Mouse (Mus musculus) heart, postnatal 0 days (tissue): ENCODE measurements around the gene Tfdp1. TPM values are rescaled to one million over a fixed set of nuclear protein-coding genes. Genes with fewer than 3 reads are reported as not detected.

Experiments
- ATAC-seq: fragments of 200-750 bp; cut with Nextera tagmentation; 2 replicates; pipeline ENCODE4 v1.8.0; 2017; ENCODE audit warnings: low read depth, moderate number of reproducible peaks, moderate library complexity; ENCODE audit not compliant: insufficient read depth
- DNase-seq: peaks from one replicate; pipeline ENCODE4 v3.0.0-alpha.2; 2016; ENCODE audit warnings: low spot score
- H3K27ac ChIP-seq: fragments of 300-500 bp; sonication (generic); 2 replicates; pipeline ENCODE4 v1.5.1; 2014; ENCODE audit warnings: low read depth, mild to moderate bottlenecking
- H3K27me3 ChIP-seq: fragments of 300-500 bp; sonication (generic); 2 replicates; pipeline ENCODE4 v1.6.1; 2014; ENCODE audit warnings: low read length, mixed read lengths; ENCODE audit not compliant: control insufficient read depth, insufficient read depth
- H3K36me3 ChIP-seq: fragments of 300-500 bp; sonication (generic); replicated peaks from 2 replicates; pipeline ENCODE4 v1.6.1; 2014; ENCODE audit warnings: low read length, mixed read lengths; ENCODE audit not compliant: control insufficient read depth, insufficient read depth
- H3K4me1 ChIP-seq: fragments of 300-500 bp; sonication (generic); 2 replicates; pipeline ENCODE4 v1.6.1; 2014; ENCODE audit warnings: antibody characterized with exemption; ENCODE audit not compliant: control insufficient read depth, insufficient read depth
- H3K4me2 ChIP-seq: fragments of 300-500 bp; sonication (generic); 2 replicates; pipeline ENCODE4 v1.6.1; 2014; ENCODE audit warnings: low read depth, mild to moderate bottlenecking, low read length, moderate library complexity
- H3K4me3 ChIP-seq: fragments of 300-500 bp; sonication (generic); 2 replicates; pipeline ENCODE4 v1.5.1; 2014; ENCODE audit warnings: low read depth, low read length
- H3K9ac ChIP-seq: fragments of 300-500 bp; sonication (generic); replicated peaks from 2 replicates; pipeline ENCODE4 v1.6.1; 2014; ENCODE audit warnings: low read depth, low read length, mixed read lengths
- H3K9me3 ChIP-seq: fragments of 300-500 bp; sonication (generic); replicated peaks from 2 replicates; pipeline ENCODE4 v1.6.1; 2016; ENCODE audit warnings: low read length; ENCODE audit not compliant: control insufficient read depth
- CTCF ChIP-seq: IDR thresholded peaks from 2 replicates; pipeline ENCODE4 v1.5.1; 2016; ENCODE audit warnings: antibody characterized with exemption, control low read depth, low read depth
- EP300 ChIP-seq: IDR thresholded peaks from 2 replicates; pipeline ENCODE4 v1.6.1; 2016; ENCODE audit warnings: antibody characterized with exemption, low read depth
- WGBS: fragments of 180-500 bp; shearing (Covaris S2); extraction: QIAGEN DNeasy Blood & Tissue Kit; methylation state at CpG from one replicate; pipeline ENCODE4 v1.1.7; 2014; 5-methylcytosine and 5-hydroxymethylcytosine counted together
- polyA plus RNA-seq: library from polyadenylated mRNA; unstranded; fragments of >200 nt; fragmentation: Nextera tagmentation; extraction: Ambion mirVana; gene quantifications from 2 replicates; pipeline ENCODE4 v1.2.1, GENCODE M21; 2015
- total RNA-seq: library from RNA; depleted of rRNA; stranded (reverse); fragments of >200 nt; gene quantifications from 2 replicates; pipeline ENCODE4 v1.2.3, GENCODE M21; 2014; ENCODE audit warnings: low replicate concordance

Gene Tfdp1
- total and polyA plus RNA-seq, 2 experiments from 2014 or later: 38.6 to 47.4 TPM

DNA sequence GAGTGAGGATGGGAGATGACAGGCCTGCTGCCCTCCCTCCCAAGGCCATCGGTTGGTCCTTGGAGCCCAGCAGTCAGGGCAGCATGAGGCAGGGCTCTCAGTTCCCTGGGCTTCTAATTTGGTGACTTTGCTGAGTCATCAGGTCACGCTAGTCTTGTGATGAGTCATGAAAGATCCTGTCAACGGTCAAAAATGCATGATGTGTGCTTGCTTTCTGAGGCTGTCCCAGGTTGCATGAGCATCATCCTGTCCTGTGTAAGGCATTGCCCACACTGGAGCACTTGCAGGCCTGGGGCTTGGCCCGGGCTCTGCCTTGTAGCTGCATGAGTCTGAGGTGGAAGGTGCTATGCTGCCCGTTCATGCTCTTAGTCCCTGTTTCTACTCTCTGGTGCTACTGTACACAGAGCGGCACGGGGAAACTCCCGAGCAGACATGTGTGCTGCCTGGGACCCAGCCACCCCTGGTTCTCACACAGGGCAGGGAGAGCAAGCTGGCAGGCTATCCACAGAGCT, 34.7 kb downstream of the Tfdp1 start:
- WGBS: 74% methylated on average over 8 of the region's 8 CpGs
- H3K4me1 ChIP-seq: no peaks in the 10 kb centered on the region
- no peak overlapping the region for H3K4me2 ChIP-seq
- no peaks in the 10 kb centered on the region for H3K27me3 ChIP-seq
- no peaks in the 10 kb centered on the region for H3K9me3 ChIP-seq
- peaks cover 76% of the 10 kb centered on the region for H3K36me3 ChIP-seq
- H3K27ac ChIP-seq: no peak overlapping the region
- ATAC-seq (no peak), DNase-seq (no peak)
- H3K9ac ChIP-seq: no peak overlapping the region
- no peak overlapping the region for H3K4me3 ChIP-seq
- TF ChIP-seq EP300: no peak
- TF ChIP-seq CTCF: no peak

GRCm38 (mm10) chr8:13381630-13382029, 43.1 kb downstream of the Tfdp1 start:
- Histone ChIP-seq H3K36me3 (peaks cover 21% of the 10 kb centered on the region), H3K9me3 (no peaks in the 10 kb centered on the region), H3K27ac (no peak overlapping the region), H3K27me3 (no peaks in the 10 kb centered on the region), H3K9ac (no peak overlapping the region), H3K4me3 (no peak overlapping the region), H3K4me1 (no peaks in the 10 kb centered on the region), H3K4me2 (no peak overlapping the region)
- TF ChIP-seq CTCF (no peak), EP300 (no peak)
- no peak for DNase-seq
- no peak for ATAC-seq
- 61% methylated on average over 7 of the region's 7 CpGs for WGBS

DNA sequence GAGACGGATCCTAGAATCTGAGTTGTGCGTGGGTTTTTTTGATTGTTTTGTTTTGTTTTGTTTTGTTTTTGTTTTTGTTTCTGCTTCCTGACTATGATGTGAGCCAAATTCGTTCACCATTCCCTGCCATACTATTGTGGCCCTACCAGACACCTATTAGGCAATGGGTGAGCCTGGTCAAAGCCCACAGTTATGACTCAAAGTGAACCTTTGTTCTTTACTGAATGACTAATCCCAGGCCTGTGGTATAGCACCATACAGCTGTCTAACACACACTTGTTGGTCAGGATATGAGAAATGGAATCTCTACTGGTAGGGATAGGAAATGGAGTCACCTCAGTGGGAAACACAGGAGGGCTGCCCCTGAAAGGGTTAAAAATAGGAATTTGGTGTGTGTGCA, 44.0 kb downstream of the Tfdp1 start:
- H3K27me3 ChIP-seq: no peaks in the 10 kb centered on the region
- 85% methylated on average over 3 of the region's 3 CpGs for WGBS
- DNase-seq (no peak), ATAC-seq (no peak)
- TF ChIP-seq CTCF (no peak), EP300 (no peak)
- H3K27ac ChIP-seq: no peak overlapping the region
- no peaks in the 10 kb centered on the region for H3K9me3 ChIP-seq
- no peaks in the 10 kb centered on the region for H3K4me1 ChIP-seq
- H3K4me2 ChIP-seq: no peak overlapping the region
- no peak overlapping the region for H3K9ac ChIP-seq
- H3K36me3 ChIP-seq: peaks cover 18% of the 10 kb centered on the region
- no peak overlapping the region for H3K4me3 ChIP-seq

- Histone ChIP-seq H3K4me2 (no peak overlapping the region), H3K36me3 (peaks cover 18% of the 10 kb centered on the region), H3K9me3 (no peaks in the 10 kb centered on the region), H3K27me3 (no peaks in the 10 kb centered on the region), H3K4me3 (no peak overlapping the region), H3K27ac (no peak overlapping the region), H3K4me1 (no peaks in the 10 kb centered on the region), H3K9ac (no peak overlapping the region)
- 90% methylated on average over 4 of the region's 4 CpGs for WGBS
- ATAC-seq (no peak), DNase-seq (no peak)
- TF ChIP-seq CTCF (no peak), EP300 (no peak)
Observed at GRCm38 (mm10) chr8:13382999-13383398, 44.4 kb downstream of the Tfdp1 start.

DNA sequence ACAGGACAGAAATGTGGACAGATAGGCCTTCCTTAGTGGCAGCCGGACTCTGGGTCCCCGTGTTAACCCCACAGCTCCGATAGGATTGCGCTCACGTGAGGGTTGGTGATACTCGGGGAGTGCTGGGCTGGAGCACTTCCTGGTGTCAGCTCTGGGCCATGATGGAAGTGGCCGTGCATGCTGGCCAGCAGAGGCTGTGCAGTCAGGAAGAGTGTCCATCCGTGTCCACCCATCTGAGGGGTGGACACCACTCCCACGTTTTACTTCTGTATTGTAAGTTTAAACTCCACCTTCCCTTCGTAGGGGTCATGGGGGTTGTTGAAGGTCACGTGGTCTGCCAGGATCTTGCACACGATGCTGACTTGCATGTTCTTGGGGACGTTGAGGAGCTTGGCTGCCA, 47.8 kb downstream of the Tfdp1 start:
- H3K4me2 ChIP-seq: no peak overlapping the region
- no peaks in the 10 kb centered on the region for H3K9me3 ChIP-seq
- DNase-seq: no peak
- H3K36me3 ChIP-seq: no peaks in the 10 kb centered on the region
- no peak overlapping the region for H3K4me3 ChIP-seq
- no peak for TF ChIP-seq CTCF
- TF ChIP-seq EP300: no peak
- H3K4me1 ChIP-seq: no peaks in the 10 kb centered on the region
- no peak overlapping the region for H3K9ac ChIP-seq
- WGBS: 62% methylated on average over 13 of the region's 13 CpGs
- no peak for ATAC-seq
- no peak overlapping the region for H3K27ac ChIP-seq
- no peaks in the 10 kb centered on the region for H3K27me3 ChIP-seq

DNA sequence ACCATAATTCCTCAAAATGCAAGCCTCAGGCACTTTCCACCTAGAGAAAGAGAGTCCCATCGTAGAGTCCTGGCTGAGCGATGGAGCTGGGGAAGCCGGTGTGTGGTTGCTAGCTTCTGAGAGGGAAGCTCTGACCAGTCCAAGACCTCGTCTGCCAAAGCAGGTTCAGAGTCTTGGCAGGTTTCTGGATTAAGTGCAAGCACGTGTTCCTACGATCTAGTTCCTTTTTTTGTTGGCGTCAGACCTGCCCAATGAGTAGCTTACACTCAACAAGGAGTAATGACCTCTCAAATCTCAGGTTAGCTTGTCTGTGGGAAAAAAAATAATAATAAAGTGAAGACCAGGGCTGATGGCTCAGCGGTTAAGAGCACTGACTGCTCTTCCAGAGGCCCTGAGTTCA, 49.2 kb downstream of the Tfdp1 start:
- Histone ChIP-seq H3K27ac (no peak overlapping the region), H3K4me1 (no peaks in the 10 kb centered on the region), H3K9me3 (no peaks in the 10 kb centered on the region), H3K36me3 (no peaks in the 10 kb centered on the region), H3K4me2 (no peak overlapping the region), H3K9ac (no peak overlapping the region), H3K27me3 (no peaks in the 10 kb centered on the region), H3K4me3 (no peak overlapping the region)
- 79% methylated on average over 8 of the region's 8 CpGs for WGBS
- ATAC-seq: no peak
- TF ChIP-seq EP300 (no peak), CTCF (no peak)
- DNase-seq: no peak
